Comparison of ENCODE assay signal across 28 mouse cellular contexts in the genomic region with DNA sequence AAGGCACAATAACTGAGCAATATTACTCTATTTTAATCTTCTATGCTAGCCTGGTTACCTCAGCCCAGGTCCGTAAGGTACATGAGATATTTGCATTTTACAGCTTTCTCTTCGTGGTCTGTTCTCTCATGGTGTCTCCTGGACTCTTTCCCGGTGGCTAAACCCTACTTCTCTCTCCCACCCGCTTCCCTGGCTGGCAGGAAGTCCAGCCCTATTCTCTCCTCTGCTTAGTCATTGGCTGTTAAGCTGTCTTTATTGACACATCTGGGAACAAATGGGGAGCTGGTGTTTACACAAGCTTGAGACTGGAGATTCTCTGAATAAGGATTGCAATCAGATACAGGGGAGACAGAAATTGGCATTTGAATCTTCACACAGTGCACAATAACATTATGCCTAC. TPM values are rescaled to one million over a fixed set of nuclear protein-coding genes. Genes with fewer than 3 reads are reported as not detected.
DNase-seq lines count a peak whose midpoint lies in the region; ATAC-seq lines count a peak whose summit lies in the region.
"Had no signal": no experiment of that assay in that cellular context is flagged by ENCODE, and none has a peak within 500 bp of the region (broad histone marks: within the 10 kb centered on the region; RNA-seq: fewer than 3 reads in every experiment).

No protein-coding gene starts in this region.

- peak; percentile 6 for DNase-seq in embryonic facial prominence, embryonic 14.5 days (ENCODE audit: low spot score)
- no peak for DNase-seq in embryonic facial prominence, embryonic 10.5 days (ENCODE audit: low spot score)
- DNase-seq in 3T3-L1 (ENCODE audit: low read depth, low spot score): peak; percentile 28
- DNase-seq in NIH3T3 (ENCODE audit: low read depth): peak; percentile 19
- peak; percentile 16 for DNase-seq in embryo, embryonic 11 days
- DNase-seq in frontal cortex, postnatal 10 days (ENCODE audit: low spot score in 2 of 2): no peak
- DNase-seq in thymus, postnatal 14 days: no peak
- no peak for DNase-seq in cerebellum, postnatal 36 days
- DNase-seq: adrenal gland, postnatal 25 days; cerebellum, adult 2 months; gastrocnemius, postnatal 10 days; kidney, adult 2 months; kidney, postnatal 14 days; lung, postnatal 4 days; right cerebral cortex, postnatal 14 days; spleen, adult 18-20 months; thymus, postnatal 36 days had no signal

- H3K9me3 ChIP-seq in embryonic facial prominence, embryonic 14.5 days (ENCODE audit: control insufficient read depth, low read length): no peaks in the 10 kb centered on the region
- no peaks in the 10 kb centered on the region for H3K9me3 ChIP-seq in embryonic facial prominence, embryonic 10.5 days
- H3K9me3 ChIP-seq: forebrain, embryonic 12.5 days; hindbrain, embryonic 10.5 days; limb, embryonic 10.5 days; lung, embryonic 15.5 days; midbrain, embryonic 13.5 days; neural tube, embryonic 13.5 days had no signal

- no peak overlapping the region for H3K27ac ChIP-seq in embryonic facial prominence, embryonic 14.5 days (replicated peaks; ENCODE audit: low read depth, low read length)
- H3K27ac ChIP-seq in embryonic facial prominence, embryonic 10.5 days (replicated peaks): no peak overlapping the region
- H3K27ac ChIP-seq: forebrain, embryonic 12.5 days; hindbrain, embryonic 10.5 days; left cerebral cortex, adult 2 months; limb, embryonic 10.5 days; lung, embryonic 15.5 days; midbrain, embryonic 13.5 days; neural tube, embryonic 13.5 days had no signal

- no peak overlapping the region for H3K4me2 ChIP-seq in embryonic facial prominence, embryonic 14.5 days (ENCODE audit: low read depth, low read length)
- H3K4me2 ChIP-seq: forebrain, embryonic 12.5 days; liver, embryonic 11.5 days; lung, embryonic 15.5 days; midbrain, embryonic 13.5 days; neural tube, embryonic 13.5 days had no signal

- no peaks in the 10 kb centered on the region for H3K4me1 ChIP-seq in embryonic facial prominence, embryonic 14.5 days (ENCODE audit: control insufficient read depth, insufficient read depth, low read length)
- H3K4me1 ChIP-seq in embryonic facial prominence, embryonic 10.5 days: no peaks in the 10 kb centered on the region
- H3K4me1 ChIP-seq: forebrain, embryonic 12.5 days; hindbrain, embryonic 10.5 days; limb, embryonic 10.5 days; lung, embryonic 15.5 days; midbrain, embryonic 13.5 days; neural tube, embryonic 13.5 days had no signal

- no peaks in the 10 kb centered on the region for H3K36me3 ChIP-seq in embryonic facial prominence, embryonic 14.5 days (ENCODE audit: control insufficient read depth, insufficient read depth, low read length)
- no peaks in the 10 kb centered on the region for H3K36me3 ChIP-seq in embryonic facial prominence, embryonic 10.5 days (replicated peaks)
- H3K36me3 ChIP-seq: forebrain, embryonic 12.5 days; hindbrain, embryonic 10.5 days; limb, embryonic 10.5 days; lung, embryonic 15.5 days; midbrain, embryonic 13.5 days; neural tube, embryonic 13.5 days had no signal

- no peak overlapping the region for H3K4me3 ChIP-seq in embryonic facial prominence, embryonic 14.5 days (ENCODE audit: low read depth, low read length)
- no peak overlapping the region for H3K4me3 ChIP-seq in embryonic facial prominence, embryonic 10.5 days
- H3K4me3 ChIP-seq: forebrain, embryonic 12.5 days; hindbrain, embryonic 10.5 days; left cerebral cortex, adult 2 months; limb, embryonic 10.5 days; lung, embryonic 15.5 days; midbrain, embryonic 13.5 days; neural tube, embryonic 13.5 days had no signal

- H3K9ac ChIP-seq in embryonic facial prominence, embryonic 14.5 days (ENCODE audit: low read depth, low read length): no peak overlapping the region
- H3K9ac ChIP-seq: forebrain, embryonic 12.5 days; lung, embryonic 15.5 days; midbrain, embryonic 13.5 days; neural tube, embryonic 13.5 days had no signal

- no peaks in the 10 kb centered on the region for H3K27me3 ChIP-seq in embryonic facial prominence, embryonic 14.5 days (replicated peaks; ENCODE audit: control insufficient read depth, insufficient read depth, low read length)
- H3K27me3 ChIP-seq in embryonic facial prominence, embryonic 10.5 days (replicated peaks; ENCODE audit: low read depth, poor library complexity, severe bottlenecking): no peaks in the 10 kb centered on the region
- H3K27me3 ChIP-seq: forebrain, embryonic 12.5 days; lung, embryonic 15.5 days; midbrain, embryonic 13.5 days; neural tube, embryonic 13.5 days had no signal

- WGBS in embryonic facial prominence, embryonic 14.5 days: 46% methylated on average over 4 of the region's 4 CpGs
- 48% methylated on average over 4 of the region's 4 CpGs for WGBS in embryonic facial prominence, embryonic 10.5 days

- no peak for ATAC-seq in embryonic facial prominence, embryonic 14.5 days (ENCODE audit: low read depth)
- ATAC-seq: midbrain, embryonic 13.5 days; Patski had no signal

RNA-seq across cellular contexts. Expression of a gene that starts 35.1 kb away (rescaled TPM):
- 0.35 TPM in 1 of 2 replicates, not detected in the other for polyA plus RNA-seq in embryonic facial prominence, embryonic 14.5 days (2014; fragmentation: Nextera tagmentation; extraction: Ambion mirVana)
- polyA plus RNA-seq in embryonic facial prominence, embryonic 10.5 days (2016; fragmentation: Nextera tagmentation; extraction: Ambion mirVana): not detected in 2 replicates
- polyA plus RNA-seq: cortical plate, adult 2 months; forebrain, embryonic 12.5 days; frontal cortex, adult 2 months; limb, embryonic 10.5 days; midbrain, embryonic 13.5 days; neural tube, embryonic 13.5 days; Patski had no signal

RNA-seq across cellular contexts. Expression of a gene that starts 53.6 kb away (rescaled TPM):
- 0.11 and 0.69 TPM in 2 replicates for polyA plus RNA-seq in embryonic facial prominence, embryonic 14.5 days (2014; fragmentation: Nextera tagmentation; extraction: Ambion mirVana)
- polyA plus RNA-seq in embryonic facial prominence, embryonic 10.5 days (2016; fragmentation: Nextera tagmentation; extraction: Ambion mirVana): not detected in 2 replicates
- polyA plus RNA-seq: forebrain, embryonic 12.5 days; limb, embryonic 10.5 days; lung, embryonic 15.5 days; neural tube, embryonic 13.5 days had no signal

RNA-seq across cellular contexts. Expression of a gene that starts 59.0 kb away (rescaled TPM):
- polyA plus RNA-seq in embryonic facial prominence, embryonic 14.5 days (2014; fragmentation: Nextera tagmentation; extraction: Ambion mirVana): 20.2 and 23.1 TPM in 2 replicates
- polyA plus RNA-seq in embryonic facial prominence, embryonic 10.5 days (2016; fragmentation: Nextera tagmentation; extraction: Ambion mirVana): 2.4 and 4.4 TPM in 2 replicates
- polyA plus RNA-seq: Patski had no signal

Comparison
In these comparisons a context has a peak if more than half of its experiments do, and no peak if none do; other contexts are left out.
1. DNase-seq: peak in embryonic facial prominence, embryonic 14.5 days (single experiment), 3T3-L1 (single experiment), NIH3T3 (single experiment) and embryo, embryonic 11 days (single experiment); none in embryonic facial prominence, embryonic 10.5 days (single experiment), frontal cortex, postnatal 10 days (0 of 2), thymus, postnatal 14 days (single experiment) and cerebellum, postnatal 36 days (0 of 2).